Mouse (Mus musculus) neutrophil, adult 5-6 weeks (primary cell): ENCODE measurements around the gene Pdxk. TPM values are rescaled to one million over a fixed set of nuclear protein-coding genes. Genes with fewer than 3 reads are reported as not detected.
"Not testable (repeated sequence)": the region's sequence is repeated elsewhere in the genome, so short reads cannot be mapped to it uniquely, and the experiment has no call there.

ENCODE experiments used
- ATAC-seq: fragments of 151-379, 151-347 bp; 2 replicates; pipeline ENCODE4 v1.8.0; 2017; ENCODE audit warnings: mild to moderate bottlenecking, moderate TSS enrichment; ENCODE audit not compliant: insufficient number of reproducible peaks, poor library complexity, low FRiP score, severe bottlenecking; ENCODE audit errors: extremely low read depth
- total RNA-seq: library from RNA; stranded (forward); fragments of 200-1000 nt; gene quantifications from 2 replicates; pipeline ENCODE4 v1.2.3, GENCODE M21; 2017

Pdxk gene
- total RNA-seq, 1 experiment from 2014 or later = 5.2 TPM

DNA sequence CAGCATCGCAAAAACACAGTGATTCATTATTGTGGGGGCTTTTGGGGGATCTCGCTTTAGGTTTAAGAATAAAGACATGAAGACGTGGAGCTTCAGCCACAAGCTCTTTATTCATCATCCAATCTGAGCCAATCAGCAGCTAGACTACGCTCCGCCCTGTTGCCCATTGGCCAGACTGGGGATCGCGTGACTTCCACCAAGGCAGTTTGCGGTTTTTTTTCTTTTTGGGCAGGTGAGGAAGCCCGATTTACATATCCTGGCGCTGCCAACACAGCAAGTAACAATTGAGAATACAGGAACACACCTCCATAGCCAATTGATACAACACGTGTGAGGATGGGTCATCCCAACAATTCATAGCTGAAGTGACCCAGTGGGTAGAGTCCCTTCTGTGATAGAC lies 36.7 kb downstream of the Pdxk start:
- ATAC-seq = no peak

DNA sequence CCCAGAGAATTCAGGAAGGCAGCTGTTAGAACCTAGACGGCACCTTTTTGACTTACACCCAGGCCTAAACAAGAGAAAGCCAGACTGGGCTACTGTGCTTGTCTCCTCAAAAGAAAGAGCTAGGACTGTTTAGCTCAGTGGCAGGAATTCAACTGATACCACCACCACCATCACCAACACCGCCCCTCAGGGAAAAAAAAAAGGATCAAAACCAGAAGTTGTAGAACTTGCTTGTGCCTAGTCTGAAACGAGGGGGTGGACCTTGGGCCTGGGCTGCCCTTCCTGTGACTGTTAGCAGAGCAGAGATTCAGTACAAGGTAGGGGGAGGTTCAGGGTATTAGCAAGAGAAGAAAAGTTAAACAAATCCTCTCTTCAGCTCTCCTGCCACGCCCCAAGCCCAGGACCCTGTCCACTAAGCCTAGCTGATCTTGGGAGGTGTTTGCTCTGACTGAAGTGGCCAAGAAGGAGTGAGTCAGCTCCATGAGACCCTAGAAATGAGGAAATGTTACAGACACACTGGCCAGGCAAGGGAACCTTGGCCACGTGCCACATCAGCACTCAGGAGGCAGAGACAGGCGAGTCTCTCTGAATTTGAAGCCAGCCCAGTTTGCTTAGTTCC lies 38.5 kb downstream of the Pdxk start:
- peak; percentile 17; the same call in 1 of the 2 replicates for ATAC-seq

DNA sequence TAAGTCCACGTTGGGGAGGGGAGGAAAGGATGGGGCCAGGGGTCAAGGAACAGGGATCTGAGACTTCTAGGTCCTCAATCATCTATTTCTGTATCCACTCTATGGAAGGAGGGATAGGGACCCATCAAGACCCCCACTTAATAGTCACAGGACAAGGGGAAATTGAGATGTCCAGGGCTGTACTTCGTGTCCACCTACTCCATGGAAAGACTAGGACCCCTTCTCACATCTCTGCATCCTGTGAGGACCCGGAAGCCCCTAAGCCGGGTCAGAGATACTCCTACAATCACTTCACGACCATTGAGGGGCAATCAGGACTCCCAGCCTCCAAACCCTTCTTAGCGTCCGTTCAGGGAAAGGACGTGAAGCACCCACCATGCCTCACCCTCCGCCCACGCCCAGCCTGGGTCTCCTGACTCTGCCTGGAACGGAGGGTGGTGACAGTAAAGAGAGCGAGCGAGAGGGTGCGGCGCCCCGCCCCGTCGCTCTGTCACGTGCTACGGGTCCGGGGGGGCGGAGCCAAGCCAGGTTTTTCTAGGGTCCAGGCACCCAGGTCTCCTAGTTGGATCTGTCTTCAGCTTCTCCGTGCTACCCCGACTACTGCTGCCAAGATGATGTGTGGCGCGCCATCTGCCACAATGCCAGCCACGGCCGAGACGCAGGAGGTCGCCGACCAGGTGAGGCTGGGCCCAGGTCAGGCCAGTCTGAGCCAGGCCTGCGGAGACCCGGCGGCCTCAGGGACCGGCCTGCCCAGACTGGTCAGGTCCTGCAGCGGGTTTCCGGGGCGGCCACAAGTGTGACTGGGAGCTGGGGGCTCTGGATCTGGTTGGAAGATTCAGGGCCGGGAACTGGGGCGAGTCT lies 39.4 kb downstream of the Pdxk start, which contains the start of gene Cstb:
Gene Cstb (plus strand): TSS at position 489 of the 861 bp plus-strand sequence.
- peak; percentile 79 for ATAC-seq

DNA sequence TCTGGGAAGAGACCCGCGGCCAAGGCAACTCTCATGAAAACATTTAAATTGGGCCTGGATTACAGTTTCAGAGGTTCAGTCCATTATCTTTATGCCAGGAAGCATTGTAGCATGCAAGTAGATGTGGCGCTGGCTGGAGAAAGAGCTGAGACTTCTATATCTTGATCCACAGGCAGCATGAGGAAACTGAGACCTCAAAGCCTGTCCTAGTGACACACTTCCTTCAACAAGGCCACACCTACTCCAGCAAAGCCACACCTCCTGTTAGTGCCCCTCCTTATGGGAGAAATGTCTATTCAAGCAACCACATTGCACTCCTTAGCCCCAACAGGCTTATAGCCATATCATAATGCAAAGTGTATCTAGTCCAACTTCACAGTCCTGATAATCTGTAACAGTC lies 42.2 kb downstream of the Pdxk start:
- no peak for ATAC-seq

DNA sequence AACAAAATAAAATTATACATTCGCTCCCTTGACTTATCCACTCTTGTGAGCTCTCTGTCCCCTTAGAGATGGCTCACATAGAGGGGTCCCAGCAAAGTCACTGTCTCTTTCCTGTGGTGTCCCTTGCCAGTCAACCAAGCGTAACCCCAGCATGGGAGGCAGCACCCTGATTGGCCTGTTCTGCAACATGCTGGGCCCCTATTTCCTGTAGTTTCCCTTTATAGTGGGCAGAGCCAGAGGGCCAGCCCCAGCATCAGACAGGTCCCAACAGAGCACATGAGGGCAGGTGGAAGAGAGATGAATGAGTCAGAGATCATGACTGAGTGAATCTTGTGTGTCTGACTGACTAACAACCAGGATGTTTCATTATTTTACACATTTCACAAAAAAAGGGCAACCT lies 43.8 kb downstream of the Pdxk start:
- ATAC-seq = no peak

DNA sequence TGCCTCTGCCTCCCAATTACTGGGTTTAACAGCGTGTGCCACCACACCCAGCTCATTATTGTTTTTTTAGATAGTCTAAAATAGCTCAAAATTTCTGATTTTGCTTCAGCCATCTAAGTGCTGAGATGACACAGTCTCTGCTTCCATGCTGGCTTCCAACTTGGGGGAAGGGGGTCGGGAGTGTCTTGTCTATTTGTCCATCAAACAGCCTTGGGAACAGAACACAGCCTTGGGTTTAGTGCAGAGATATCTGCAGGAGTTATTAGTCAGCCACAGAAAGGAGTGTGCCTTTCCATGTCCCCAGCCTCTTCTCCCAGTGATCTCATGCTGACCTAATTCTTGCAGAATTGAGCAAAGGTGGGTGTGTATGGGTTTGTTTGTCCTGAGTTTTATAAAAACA lies 46.0 kb downstream of the Pdxk start:
- ATAC-seq = no peak

DNA sequence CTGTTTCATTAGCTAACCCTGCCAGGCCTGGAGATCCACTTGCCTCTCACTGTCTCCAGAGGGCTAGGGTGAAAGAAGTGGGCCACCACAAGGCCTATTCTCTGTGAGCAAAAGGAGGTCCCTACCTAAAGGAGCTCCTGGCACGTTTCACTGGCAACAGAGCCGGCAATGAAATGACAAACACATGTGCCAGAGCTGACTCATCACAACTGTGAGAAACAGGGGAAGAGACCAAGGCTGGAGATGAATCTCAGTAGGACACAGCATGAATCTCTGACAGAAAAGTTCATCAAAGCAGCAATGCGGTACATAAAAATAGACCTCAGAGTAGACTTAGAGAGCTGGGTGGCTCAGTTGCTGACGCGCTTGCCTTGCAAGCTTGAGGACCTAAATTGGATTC lies 46.9 kb downstream of the Pdxk start:
- no peak for ATAC-seq

DNA sequence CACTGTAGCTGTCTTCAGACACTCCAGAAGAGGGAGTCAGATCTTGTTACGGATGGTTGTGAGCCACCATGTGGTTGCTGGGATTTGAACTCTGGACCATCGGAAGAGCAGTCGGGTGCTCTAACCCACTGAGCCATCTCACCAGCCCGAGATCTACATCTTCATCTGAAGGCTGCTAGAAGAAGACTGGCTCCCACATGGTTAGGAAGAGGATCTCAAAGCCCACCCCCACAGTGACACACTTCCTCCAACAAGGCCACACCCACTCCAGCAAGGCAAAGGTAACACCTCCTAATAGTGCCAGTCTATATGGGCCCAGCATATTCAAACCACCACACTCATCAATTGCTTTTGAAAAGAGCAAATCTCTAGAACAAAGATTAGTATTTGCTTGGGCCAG lies 49.8 kb downstream of the Pdxk start:
- ATAC-seq = not testable (repeated sequence)

DNA sequence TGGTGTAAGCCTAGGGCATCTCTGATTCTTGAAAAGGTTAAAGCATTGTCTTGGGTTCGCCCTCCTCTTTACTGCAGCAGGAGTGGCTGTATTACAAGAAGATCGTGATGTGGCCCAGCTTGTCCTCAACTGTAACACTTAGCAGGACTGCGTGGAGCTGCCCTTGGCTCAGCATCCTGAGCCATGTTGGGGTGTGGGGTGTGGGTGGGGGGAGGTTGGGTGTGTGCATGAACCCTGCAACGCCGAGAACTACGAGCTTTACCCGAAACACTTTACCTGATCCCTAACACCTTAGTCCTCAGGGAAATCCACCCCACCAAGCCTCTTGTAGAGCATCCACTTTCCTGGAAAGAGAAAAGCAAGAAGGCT lies 51.6 kb downstream of the Pdxk start:
- ATAC-seq = no peak

DNA sequence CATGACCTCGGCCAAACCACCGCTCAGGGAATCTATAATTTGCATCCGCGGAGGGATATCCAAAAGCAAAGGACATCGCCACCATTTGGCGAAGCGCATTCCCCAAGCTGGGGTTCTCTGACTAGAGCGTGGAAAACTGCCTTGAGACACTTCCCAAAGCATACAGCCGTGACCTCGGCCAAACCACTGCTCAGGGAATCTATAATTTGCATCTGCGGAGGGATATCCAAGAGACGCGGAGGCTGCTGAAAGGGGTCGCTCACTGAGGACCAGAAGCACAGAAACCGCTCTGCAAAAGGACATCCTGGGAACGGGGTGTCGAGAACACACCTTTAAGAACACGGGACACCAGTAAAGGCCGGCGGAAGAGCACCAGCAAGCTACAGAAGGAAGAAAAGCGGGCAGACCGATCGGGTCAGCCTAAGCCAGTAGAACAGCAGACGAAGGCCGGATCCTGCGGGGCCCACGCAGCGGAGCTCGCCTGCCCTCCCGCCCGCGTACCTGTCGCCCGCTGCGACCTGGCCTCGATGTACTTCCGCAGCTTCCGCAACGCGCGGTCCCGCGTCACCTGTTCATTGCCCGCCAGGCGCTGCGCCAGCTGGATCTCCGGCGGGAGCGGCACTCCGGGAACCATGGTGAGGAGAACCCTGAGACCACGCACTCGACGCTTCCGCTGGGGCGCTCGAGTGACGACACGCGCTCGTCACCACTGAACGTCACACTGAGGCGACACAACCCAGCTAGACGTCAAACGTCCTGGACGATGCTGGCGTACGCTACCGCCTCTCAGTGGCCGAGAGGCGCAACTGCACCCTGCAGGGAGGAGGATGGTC lies 52.2 kb downstream of the Pdxk start, which contains the start of gene Rrp1:
Gene Rrp1 (minus strand): TSS at position 725 of the 833 bp plus-strand sequence.
- peak; percentile 99 for ATAC-seq

DNA sequence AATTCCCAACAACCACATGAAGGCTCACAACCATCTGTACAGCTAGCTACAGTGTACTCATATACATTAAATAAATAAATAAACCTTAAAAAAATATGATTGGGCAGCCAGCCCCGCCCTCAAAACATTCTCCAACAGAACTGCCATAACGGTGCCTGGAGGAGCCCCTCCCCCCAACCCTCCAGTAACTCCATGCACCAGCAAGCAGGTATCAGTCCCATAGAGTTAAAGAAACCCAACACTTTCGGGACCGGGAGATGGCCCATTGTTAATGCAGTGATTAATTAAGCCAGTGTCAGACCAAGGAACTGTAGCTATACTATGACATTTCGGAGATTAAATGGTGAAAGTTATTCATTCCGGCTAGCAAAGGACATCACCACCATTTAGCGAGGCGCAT lies 52.9 kb downstream of the Pdxk start:
- ATAC-seq = no peak

DNA sequence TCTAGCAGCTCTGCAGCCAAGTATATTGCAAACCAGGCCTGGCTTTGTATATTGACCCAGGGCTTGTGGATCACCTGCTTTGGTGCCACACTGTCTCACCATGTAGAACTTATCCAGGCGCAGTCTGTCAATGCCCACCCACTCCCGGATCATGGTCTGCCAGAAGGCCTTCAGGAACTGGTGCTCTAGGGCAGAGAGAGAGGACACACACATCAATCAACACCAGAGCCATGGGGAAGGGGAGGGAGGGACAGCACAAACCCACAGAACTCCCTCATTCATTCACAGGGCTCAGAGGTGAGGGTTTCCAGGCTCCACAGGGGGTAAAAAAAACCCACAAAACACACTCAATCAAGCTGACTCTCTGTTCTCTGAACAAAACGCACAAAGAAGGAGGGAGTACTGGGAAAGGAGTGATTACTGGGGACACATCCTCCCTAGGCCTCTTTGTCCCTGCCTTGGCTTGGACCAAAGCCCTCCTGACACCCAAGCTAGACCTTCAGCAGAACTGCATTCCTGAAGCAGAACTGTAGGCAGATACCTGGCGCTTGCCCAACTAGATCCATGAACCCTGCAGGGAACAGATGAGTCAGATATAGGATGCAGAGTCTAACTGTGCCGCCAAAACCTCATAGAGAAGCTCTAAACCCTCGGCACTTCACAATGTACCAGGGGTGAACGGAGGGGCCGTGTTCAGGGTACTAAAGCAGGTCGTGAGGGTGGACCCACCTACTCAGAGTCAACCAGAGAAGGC lies 55.6 kb downstream of the Pdxk start:
- no peak for ATAC-seq

DNA sequence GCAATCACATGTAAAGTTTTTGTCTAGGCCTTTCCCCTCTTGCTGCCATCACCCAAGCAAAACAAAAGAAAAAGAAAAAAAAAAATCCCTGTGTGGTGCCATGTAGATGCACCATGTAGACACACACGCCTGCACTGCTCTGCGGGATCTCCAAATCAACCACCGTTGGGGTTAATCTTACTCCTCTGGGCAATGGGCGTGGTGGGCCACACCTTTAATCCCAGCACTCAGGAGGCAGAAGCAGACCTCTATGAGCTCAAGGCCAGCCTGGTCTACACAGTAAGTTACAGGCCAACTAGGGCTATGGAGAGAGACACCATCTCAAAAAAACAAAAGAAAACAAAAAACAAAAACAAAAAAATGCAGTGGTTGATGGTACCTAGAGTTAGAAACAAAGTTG lies 57.6 kb downstream of the Pdxk start:
- ATAC-seq = no peak

DNA sequence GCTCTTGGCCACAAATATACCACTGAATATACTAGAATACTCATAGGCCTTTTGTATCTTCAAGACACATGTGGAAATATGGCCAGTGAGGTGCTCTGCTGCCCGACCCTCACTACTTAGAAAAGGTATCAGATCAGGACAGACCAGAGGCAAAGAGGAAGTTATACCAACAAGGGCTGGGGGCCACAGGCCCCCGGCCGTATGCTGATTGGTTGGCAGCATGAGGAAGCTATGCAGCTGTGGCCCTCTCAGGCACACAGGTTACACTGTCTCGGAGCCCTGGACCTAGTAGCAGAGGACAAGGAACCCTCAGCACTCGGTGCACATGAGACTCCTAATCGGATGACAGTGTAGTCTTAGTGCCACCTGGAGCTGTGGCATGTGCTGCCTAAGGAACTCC lies 58.6 kb downstream of the Pdxk start:
- no peak for ATAC-seq

DNA sequence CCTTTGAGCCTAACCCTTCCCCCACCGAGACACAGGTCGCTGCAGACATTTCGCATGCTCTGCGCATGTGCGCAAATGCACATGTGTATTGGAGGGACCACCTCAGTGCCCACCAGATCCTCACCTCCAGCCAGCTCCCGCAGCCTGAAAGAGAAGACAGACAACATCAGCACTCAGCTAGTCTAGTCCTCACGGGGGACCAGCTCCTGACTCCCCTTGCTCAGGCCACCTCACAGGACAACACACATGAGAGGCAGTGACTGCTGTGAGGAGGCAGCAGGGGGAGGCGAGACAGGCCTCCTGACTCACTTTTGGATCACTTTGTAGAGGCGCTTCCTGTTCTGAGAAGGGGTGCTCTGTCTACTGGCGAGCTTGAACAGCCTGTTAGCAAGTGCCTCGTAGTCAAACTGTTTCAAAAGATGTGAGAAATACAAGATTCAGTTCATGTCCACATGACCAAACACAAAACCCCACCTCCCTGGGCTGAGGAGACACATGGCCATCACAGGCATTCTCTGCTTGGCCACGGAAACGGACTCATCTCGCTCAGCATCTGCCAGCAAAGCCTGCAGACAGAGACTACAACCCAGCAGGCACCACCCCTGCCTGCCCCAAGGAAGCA lies 62.4 kb downstream of the Pdxk start:
- ATAC-seq = no peak

DNA sequence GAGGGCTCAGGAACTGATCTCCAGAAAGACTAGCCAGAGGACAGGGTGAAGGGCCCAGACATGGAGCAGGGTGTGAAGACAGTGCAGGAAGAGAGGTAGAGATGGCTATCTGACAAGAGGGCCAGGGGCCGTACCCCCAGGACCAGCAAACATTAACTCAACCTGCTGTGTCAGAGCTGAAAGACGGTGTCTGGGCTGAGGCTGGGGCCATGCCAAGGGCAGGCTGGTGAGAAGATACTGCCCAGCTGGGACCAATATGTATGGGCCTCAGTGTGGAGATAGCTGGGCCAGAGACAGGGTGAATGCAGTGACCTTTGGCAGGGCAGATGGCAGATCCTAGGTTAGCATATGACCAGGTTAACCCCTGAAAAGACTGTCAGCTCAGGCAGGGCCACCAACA lies 63.6 kb downstream of the Pdxk start:
- no peak for ATAC-seq

DNA sequence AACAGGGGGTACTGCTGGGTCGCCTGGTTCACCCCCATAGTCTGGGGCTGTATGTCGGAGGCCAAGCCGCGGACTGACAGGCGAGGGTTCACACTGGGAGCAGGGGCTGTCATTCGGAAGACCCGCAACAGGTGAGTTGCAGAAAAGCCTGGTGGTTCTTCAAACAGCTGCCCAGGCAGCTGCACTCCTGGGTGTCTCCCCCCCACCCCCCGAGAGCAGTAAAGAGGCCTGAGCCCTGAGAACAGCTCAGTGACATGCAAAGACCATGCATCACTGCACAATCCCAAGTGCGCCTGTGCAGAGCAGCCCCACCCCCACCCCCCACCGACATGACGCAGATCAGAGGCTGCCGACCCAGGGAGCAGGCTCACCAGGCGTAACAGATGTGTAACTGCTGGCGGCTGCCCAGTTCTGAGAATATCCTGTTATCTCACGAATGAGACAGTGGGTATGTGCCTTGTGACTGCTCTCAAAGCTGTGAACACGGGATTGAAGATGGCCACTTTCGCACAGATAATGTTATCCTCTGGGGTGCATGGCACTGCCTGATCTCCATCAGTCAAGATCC lies 65.6 kb downstream of the Pdxk start:
- ATAC-seq = peak; percentile 33; the same call in 1 of the 2 replicates

DNA sequence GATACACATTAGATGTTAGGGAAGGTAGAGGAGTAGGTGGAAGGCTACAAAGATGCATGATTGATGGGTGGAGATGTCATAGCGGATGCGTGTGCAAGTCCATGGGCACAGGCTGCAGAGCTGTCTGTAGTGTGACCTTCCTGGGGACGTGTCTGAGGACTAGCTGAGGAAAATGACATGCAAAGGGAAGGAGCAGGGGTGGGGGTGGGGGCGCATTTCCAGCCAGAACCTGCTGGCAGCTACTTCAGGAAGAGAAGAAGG lies 68.2 kb downstream of the Pdxk start:
- no peak for ATAC-seq
